Mouse (Mus musculus) kidney, adult 2 months (tissue): ENCODE results near the gene Gja10. TPM values are rescaled to one million over a fixed set of nuclear protein-coding genes. Genes with fewer than 3 reads are reported as not detected.

Experiments used
- DNase-seq: peaks from one replicate; pipeline ENCODE4 v3.0.0; 2021
- H3K27ac ChIP-seq: fragments of 200-500 bp; 2 replicates; pipeline ENCODE4 v1.5.1; 2012; ENCODE audit warnings: low read depth, low read length, control low read depth, inconsistent platforms; ENCODE audit not compliant: insufficient read depth
- H3K27me3 ChIP-seq: fragments of 200-500 bp; replicated peaks from 2 replicates; pipeline ENCODE4 v1.6.1; 2012; ENCODE audit warnings: mild to moderate bottlenecking, moderate library complexity, low read length, inconsistent platforms; ENCODE audit not compliant: control insufficient read depth, insufficient read depth
- H3K36me3 ChIP-seq: fragments of 200-500 bp; 2 replicates; pipeline ENCODE4 v1.6.1; 2012; ENCODE audit warnings: mild to moderate bottlenecking, moderate library complexity, low read length, inconsistent platforms; ENCODE audit not compliant: control insufficient read depth, insufficient read depth
- H3K4me1 ChIP-seq: fragments of 200-500 bp; 2 replicates; pipeline ENCODE4 v1.6.1; 2011; ENCODE audit warnings: low read length; ENCODE audit not compliant: control insufficient read depth, insufficient read depth
- H3K4me3 ChIP-seq: fragments of 200-500 bp; 2 replicates; pipeline ENCODE4 v1.5.1; 2011; ENCODE audit warnings: mild to moderate bottlenecking, low read depth, low read length, control low read depth; ENCODE audit not compliant: insufficient read depth
- CTCF ChIP-seq: fragments of 200-500 bp; conservative IDR thresholded peaks from 2 replicates; pipeline ENCODE4 v1.5.1; 2011; ENCODE audit warnings: low read depth, mild to moderate bottlenecking, control low read depth, low read length, moderate library complexity, mixed read lengths; ENCODE audit not compliant: insufficient read depth, insufficient read length
- POLR2A ChIP-seq: fragments of 200-500 bp; IDR thresholded peaks from one replicate; pipeline ENCODE4 v1.6.1; 2011; ENCODE audit warnings: low read depth, low read length, control low read depth
- WGBS: fragments of 180-500 bp; shearing (Covaris S2); methylation state at CpG from one replicate; pipeline ENCODE4 v1.1.7; 2018; 5-methylcytosine and 5-hydroxymethylcytosine counted together
- polyA plus RNA-seq: library from polyadenylated mRNA; depleted of rRNA; stranded (reverse); fragments of >200 nt; gene quantifications from 2 replicates; pipeline ENCODE4 v1.2.3, GENCODE M21; 2012

Gene Gja10
- polyA plus RNA-seq, 1 experiment: 0.03 TPM

DNA sequence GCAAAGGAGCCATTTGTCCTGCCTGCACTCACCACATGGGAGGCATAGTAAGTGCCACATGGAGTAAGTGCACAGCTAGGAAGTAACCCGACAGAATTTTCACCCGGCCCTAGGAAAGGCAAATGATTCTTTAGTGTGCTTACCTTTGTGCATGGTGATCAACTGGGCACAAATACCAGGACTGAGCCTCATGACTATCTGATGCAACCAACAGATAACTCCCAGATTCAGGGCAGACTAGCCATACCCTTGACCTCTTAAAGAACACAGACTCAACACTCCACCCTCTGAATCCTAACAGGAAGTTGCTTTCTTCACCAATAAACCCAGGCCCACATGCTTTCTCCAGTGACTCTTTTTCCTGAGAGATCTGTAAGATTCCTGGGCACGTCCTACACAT, 31.1 kb downstream of the Gja10 start:
- no peak for DNase-seq
- no peaks in the 10 kb centered on the region for H3K27me3 ChIP-seq
- 62% methylated on average over 3 of the region's 3 CpGs for WGBS
- H3K4me3 ChIP-seq: no peak overlapping the region
- no peak overlapping the region for H3K27ac ChIP-seq
- no peaks in the 10 kb centered on the region for H3K4me1 ChIP-seq
- TF ChIP-seq CTCF (no peak), POLR2A (no peak)
- no peaks in the 10 kb centered on the region for H3K36me3 ChIP-seq

GRCm38 (mm10) chr4:32570939-32571317, 31.6 kb downstream of the Gja10 start:
- no peak overlapping the region for H3K27ac ChIP-seq
- WGBS: 60% methylated on average over 8 of the region's 8 CpGs

GRCm38 (mm10) chr4:32569995-32570938, 32.3 kb downstream of the Gja10 start:
- H3K27me3 ChIP-seq: no peaks in the 10 kb centered on the region
- TF ChIP-seq POLR2A (no peak), CTCF (no peak)
- no peak overlapping the region for H3K27ac ChIP-seq
- no peak overlapping the region for H3K4me3 ChIP-seq
- peak; percentile 48 for DNase-seq
- WGBS: 60% methylated on average over 17 of the region's 17 CpGs
- no peaks in the 10 kb centered on the region for H3K4me1 ChIP-seq
- no peaks in the 10 kb centered on the region for H3K36me3 ChIP-seq

More at GRCm38 (mm10) chr4:32570939-32571317, 31.6 kb downstream of the Gja10 start:
- Histone ChIP-seq H3K27me3 (no peaks in the 10 kb centered on the region), H3K4me3 (no peak overlapping the region), H3K36me3 (no peaks in the 10 kb centered on the region), H3K4me1 (no peaks in the 10 kb centered on the region)
- TF ChIP-seq CTCF (no peak), POLR2A (no peak)
- no peak for DNase-seq

- Histone ChIP-seq H3K4me3 (no peak overlapping the region), H3K27ac (no peak overlapping the region), H3K27me3 (no peaks in the 10 kb centered on the region), H3K4me1 (no peaks in the 10 kb centered on the region), H3K36me3 (no peaks in the 10 kb centered on the region)
- TF ChIP-seq CTCF: no peak
- no peak for TF ChIP-seq POLR2A
- DNase-seq: no peak
- WGBS: 93% methylated on average over 4 of the region's 4 CpGs
Observed at GRCm38 (mm10) chr4:32569054-32569453, 33.5 kb downstream of the Gja10 start.

- WGBS: 78% methylated on average over 8 of the region's 8 CpGs
- Histone ChIP-seq H3K4me3 (no peak overlapping the region), H3K4me1 (no peaks in the 10 kb centered on the region), H3K36me3 (no peaks in the 10 kb centered on the region), H3K27me3 (no peaks in the 10 kb centered on the region), H3K27ac (no peak overlapping the region)
- DNase-seq: no peak
- no peak for TF ChIP-seq POLR2A
- TF ChIP-seq CTCF: no peak
Observed at GRCm38 (mm10) chr4:32564918-32565317, 37.6 kb downstream of the Gja10 start.

DNA sequence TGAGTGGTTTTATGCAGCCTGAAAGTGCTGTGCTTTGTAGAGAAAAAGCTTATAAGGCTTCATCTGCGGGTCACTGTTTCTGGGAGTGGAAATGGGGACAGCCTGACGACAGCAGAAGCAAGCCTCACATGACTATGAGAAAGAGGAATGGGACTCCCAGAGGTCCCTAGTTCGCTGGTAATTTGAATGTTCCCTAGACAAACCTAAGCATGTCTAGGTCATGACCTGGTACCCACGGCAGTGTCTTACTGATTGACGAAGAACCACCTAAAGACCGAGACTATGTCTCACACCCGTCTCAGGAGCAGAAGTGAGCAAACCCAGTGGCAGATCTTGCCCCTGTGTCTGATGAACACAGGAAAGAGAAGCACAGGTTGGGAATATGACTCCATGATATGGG, 38.1 kb downstream of the Gja10 start:
- Histone ChIP-seq H3K27me3 (no peaks in the 10 kb centered on the region), H3K27ac (no peak overlapping the region), H3K36me3 (no peaks in the 10 kb centered on the region), H3K4me3 (no peak overlapping the region), H3K4me1 (no peaks in the 10 kb centered on the region)
- no peak for DNase-seq
- WGBS: 88% methylated on average over 7 of the region's 7 CpGs
- TF ChIP-seq POLR2A (no peak), CTCF (no peak)

GRCm38 (mm10) chr4:32562319-32563115, 40.0 kb downstream of the Gja10 start:
- H3K4me3 ChIP-seq: no peak overlapping the region
- TF ChIP-seq CTCF (no peak), POLR2A (no peak)
- no peak for DNase-seq
- H3K27ac ChIP-seq: no peak overlapping the region
- no peaks in the 10 kb centered on the region for H3K4me1 ChIP-seq
- H3K36me3 ChIP-seq: no peaks in the 10 kb centered on the region
- H3K27me3 ChIP-seq: no peaks in the 10 kb centered on the region
- 96% methylated on average over 35 of the region's 35 CpGs for WGBS
